Mouse (Mus musculus): ENCODE results near the gene Oxct1. TPM values are rescaled to one million over a fixed set of nuclear protein-coding genes. Genes with fewer than 3 reads are reported as not detected.

Oxct1 gene
- total RNA-seq, 2 experiments from 2014 or later, result 13.6 to 37.9 TPM

DNA sequence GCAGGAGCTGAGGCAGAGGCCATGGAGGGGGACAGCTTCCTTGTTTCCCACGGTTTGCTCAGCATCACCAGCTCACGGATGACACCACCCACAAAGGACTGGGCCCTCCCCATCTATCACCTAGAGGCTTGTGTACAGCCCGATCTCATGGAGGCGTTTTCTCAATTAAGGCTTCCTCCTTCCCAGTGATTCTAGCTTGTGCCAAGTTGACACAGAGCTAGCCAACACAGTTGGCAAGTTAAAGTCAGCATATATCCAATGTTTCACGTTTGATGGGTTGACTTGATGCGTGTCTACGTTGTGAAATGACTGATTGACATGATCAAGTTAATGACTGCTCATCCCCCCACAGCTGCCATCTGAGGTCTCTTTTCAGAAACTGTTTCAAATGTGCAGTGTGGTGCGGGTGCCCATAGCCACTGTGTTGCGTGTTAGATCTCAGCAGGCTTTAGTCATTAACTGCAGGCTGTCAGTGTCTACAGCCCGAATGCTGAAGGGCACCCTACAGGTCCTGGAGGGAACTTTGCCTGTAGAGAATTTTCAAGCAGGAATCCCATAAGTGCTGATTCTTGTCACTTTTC lies 74.2 kb downstream of the Oxct1 start:
- no peak for ATAC-seq (replicated peaks; ENCODE audit: low FRiP score, poor library complexity, severe bottlenecking)

DNA sequence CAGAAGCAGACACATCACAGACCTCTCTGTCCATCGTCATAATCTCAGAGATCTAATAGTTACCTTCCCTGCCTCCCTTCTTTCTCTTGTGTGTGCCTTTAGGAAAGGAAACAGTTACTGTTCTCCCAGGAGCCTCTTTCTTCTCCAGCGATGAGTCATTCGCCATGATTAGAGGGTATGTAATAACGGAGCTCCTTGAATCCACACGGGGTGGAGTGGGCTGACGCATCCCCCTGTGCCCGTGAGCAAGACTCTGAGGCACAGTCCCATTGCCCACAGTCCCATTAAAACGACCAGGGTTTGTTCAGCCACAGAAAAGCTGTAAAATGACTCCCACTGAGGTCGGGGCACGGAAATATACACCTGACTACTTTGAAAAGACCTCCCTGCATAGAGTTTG lies 74.8 kb downstream of the Oxct1 start:
- no peak for ATAC-seq (replicated peaks; ENCODE audit: low FRiP score, poor library complexity, severe bottlenecking)

DNA sequence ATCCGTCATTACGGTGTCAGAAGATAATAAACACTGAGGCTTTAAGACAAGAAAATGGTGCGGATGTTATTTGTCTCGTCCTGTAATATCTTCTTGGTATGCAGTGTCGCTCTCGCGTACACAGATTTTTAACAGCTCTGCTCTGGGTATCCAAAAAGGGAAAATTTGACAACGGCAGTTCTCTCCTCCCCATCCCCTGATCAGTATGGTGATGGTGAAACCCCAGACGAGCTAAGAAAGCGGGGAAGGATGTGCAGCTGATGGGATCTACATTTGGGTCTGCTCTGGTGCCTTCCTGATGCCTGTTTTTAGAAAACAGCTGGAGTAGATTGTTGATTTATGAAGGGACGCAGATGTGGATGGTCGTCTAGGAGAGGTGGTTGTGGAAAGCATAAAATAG lies 78.1 kb downstream of the Oxct1 start:
- no peak for ATAC-seq (replicated peaks; ENCODE audit: low FRiP score, poor library complexity, severe bottlenecking)

DNA sequence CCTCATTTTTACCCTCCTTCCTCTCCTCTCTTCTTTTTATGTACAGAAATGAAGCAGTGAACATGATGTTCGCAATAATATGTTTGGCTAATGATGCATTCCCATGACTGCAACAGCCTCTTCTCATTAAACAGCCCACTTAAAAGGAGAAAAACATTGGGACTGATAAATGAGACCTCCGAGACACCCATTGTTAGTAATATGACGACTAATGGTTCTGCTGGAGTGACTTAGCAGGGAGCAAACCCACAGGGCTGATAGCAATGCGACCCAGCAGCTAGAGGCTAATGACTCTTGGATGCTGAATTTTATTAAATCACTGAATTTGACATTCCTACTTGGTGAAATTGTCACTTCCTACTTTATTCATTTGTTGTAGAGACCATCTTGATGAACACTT lies 79.3 kb downstream of the Oxct1 start:
- no peak for ATAC-seq (replicated peaks; ENCODE audit: low FRiP score, poor library complexity, severe bottlenecking)

DNA sequence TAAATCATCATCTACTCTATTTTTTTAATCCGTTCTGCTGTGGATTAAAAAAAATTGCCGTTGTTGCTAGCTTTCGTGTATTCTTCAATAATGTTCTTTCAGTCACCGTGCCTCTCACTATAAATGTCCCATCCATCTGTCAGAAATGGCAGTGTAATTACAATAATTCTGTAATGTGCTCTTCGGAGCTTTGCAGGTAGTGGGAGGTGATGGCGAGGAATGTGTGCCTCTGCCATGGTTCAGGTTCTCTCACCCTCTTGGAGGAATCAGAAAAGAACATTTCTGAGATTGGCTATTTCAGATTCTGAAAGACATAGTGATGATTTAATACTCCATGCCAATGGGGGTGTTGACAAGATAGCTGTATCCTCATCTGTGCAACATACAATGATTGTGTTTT lies 93.8 kb downstream of the Oxct1 start:
- no peak for ATAC-seq (replicated peaks; ENCODE audit: low FRiP score, poor library complexity, severe bottlenecking)

DNA sequence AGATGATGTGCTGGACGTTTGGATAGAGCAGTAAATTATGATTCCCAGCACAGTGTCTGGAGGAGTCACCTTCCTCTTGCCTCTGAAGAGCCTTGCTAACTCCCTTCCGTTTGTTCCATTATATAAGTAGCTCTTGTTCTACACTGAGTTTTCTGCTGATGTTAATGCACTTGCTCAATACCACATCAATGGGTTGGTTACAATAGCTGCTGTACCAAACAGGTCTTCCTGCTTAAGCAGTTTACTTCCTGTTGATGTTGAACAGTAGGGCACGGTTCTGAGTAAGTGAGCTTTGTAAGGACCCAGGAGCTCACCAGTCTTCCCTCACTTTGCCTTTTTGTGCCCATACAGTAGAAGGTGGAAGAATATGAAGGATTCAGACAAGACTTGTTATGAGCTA lies 98.5 kb downstream of the Oxct1 start:
- ATAC-seq (replicated peaks; ENCODE audit: low FRiP score, poor library complexity, severe bottlenecking), result no peak

DNA sequence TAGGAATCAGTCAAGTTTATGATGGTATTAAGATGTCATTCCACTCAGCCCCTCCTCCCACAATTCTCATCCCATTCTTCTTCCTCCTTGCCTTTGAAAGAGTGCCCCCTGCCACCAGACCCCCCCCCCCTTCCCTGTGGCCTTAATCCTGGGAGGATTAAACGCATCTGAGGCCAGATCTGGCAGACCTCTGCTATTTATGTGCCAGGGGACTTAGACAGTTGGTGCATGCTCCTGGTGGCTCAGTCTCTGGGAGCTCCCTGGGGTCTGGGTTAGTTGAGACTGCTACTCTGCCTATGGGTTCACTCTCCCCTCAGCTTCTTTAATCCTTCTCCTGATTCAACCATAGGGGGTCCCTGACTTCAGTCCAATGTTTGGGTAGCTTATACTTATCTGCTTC lies 112.3 kb downstream of the Oxct1 start:
- no peak for ATAC-seq (replicated peaks; ENCODE audit: low FRiP score, poor library complexity, severe bottlenecking)

DNA sequence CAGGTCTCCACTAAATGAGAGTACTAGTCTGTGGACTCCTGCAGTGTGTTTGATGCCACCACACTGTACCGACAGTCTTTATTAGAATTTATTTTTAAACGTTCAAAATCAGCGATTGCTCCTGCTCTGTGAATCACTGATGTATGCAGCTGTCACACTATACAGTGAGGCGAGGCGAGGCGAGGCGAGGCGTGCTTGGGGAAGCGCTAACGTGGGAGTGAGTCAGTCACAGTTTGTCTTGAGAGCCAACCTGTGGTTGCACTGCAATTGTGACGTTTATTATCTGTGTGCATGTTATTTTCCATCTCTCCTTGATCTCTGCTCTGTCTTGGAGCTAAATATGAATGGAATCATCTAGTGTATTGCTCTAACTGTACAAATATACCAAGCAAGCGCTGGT lies 113.3 kb downstream of the Oxct1 start:
- no peak for ATAC-seq (replicated peaks; ENCODE audit: low FRiP score, poor library complexity, severe bottlenecking)

DNA sequence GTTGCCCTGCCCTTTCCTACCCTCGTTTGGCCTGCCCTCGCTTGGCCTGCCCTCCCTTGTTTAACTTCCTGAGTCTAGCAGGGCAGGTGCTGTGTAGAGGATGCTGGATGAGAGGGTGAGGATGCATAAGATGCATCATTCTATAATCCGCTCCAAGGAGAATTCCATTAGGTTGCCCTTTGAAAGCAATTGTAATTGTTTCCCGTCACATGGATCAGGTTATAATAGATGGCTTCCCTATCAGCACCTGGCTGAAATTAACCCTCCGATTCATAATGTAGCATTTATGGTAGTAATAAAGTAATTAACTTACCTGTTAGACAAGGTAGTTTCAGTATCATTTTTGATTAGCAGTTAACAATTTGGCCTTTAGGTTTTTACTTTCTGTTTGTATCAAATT lies 119.2 kb downstream of the Oxct1 start:
- no peak for ATAC-seq (replicated peaks; ENCODE audit: low FRiP score, poor library complexity, severe bottlenecking)

DNA sequence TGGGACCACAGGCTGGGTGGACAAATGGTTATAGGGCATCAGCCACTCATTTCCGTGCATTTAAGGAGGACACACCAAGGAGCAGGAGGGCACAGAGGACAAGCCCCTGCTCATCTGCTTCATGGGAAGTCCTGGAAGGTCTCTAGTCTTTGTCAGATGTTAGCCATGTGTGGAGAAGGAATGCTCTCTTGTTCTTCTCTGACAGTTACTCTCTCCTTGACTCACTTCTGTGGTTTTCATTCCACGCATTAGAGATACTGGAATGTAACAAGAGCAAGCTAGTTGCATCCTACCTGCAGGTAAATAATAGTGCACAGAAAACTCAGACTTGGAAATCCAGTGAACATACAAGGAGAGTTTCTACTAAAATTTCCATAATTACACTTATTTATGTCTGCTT lies 121.5 kb downstream of the Oxct1 start:
- no peak for ATAC-seq (replicated peaks; ENCODE audit: low FRiP score, poor library complexity, severe bottlenecking)

DNA sequence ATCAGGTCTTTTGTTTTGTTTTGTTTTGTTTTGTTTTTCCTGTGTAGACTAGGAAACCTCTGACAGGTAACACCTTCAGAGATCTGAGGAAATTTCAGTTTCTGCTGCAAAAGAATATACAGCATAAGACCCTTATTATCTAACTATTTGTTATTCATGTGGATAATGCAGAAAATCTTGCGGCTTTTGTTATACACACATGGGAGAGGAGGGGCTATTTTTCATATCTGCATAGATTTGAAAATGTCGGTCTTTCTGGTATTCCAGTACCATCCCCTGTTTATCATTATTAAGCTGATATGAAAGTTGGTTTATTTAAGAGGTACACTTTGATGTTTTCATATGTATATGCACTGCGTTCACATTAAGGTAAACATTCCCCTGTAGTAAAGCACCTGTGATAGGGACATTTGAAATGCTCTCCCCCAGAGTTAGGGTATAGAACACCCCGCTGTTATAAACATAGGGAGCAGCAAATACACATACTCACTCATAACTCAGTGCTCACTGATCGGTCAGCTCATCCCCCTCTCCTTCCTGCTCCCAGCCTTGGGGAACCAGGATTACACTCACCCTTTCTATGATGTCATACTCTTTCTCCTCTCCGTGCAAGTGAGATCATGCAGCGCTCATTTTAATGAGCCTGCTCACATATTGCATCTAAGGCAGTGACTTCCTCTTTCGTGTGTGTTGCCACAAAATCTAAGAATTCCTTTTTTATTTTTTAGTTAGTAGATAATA lies 122.6 kb downstream of the Oxct1 start:
- no peak for ATAC-seq (replicated peaks; ENCODE audit: low FRiP score, poor library complexity, severe bottlenecking)

DNA sequence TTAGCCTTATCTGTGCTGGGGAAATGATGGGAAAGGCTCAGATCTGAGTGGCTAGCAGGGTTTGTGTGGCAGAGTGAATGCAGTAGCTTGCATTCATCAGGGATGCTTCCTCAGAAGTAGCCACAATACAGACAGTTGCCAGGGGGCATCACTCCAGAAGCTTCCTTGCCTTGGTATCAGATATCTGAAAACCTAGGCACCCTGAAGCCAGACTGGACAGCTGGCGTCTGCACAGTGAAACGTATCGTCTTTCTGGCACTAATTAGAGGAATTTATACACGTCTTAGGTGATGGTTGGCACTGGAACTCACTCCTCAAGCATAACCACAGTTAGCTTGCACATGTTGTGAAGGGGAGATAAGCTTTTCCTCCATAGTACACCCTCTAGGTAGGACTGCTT lies 128.5 kb downstream of the Oxct1 start:
- ATAC-seq (replicated peaks; ENCODE audit: low FRiP score, poor library complexity, severe bottlenecking), result no peak

DNA sequence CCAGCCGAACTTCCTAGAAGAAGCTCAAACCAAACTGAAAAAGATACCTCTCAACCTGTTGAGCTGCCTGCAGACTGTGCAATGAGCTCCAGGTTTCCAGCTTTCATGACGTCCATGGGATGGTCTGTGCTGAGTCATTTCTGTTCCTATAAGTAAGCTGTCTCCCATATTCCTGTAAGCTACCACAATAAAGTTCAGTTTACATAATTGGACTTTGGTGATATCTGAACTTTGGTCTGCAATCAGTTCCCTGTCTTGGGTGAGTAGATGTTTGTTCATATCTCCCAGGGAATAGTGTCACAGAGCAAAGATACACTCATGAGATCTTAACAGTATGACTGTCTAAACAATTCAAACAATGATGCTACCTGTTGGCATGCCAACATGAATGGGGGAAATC lies 141.8 kb downstream of the Oxct1 start:
- no peak for ATAC-seq (replicated peaks; ENCODE audit: low FRiP score, poor library complexity, severe bottlenecking)

DNA sequence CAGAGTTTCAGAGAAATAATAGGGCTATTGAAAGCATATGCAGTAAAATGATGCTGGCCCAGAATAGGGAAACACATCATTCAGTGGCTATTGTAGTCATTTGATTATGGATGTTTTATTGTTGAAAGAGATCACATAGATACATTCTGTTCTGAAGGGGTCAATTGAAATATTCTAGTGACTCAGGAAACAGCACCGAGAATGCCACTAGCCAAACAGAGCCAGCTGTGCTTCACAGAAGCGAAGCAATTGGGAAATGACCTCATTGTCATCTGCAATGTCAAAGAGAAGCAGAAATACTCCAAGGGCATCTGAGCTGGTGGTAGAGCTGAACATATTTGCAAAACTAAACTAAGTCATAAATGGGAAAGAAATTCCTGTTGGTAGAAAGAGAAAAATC lies 145.4 kb downstream of the Oxct1 start:
- ATAC-seq (replicated peaks; ENCODE audit: low FRiP score, poor library complexity, severe bottlenecking), result no peak

DNA sequence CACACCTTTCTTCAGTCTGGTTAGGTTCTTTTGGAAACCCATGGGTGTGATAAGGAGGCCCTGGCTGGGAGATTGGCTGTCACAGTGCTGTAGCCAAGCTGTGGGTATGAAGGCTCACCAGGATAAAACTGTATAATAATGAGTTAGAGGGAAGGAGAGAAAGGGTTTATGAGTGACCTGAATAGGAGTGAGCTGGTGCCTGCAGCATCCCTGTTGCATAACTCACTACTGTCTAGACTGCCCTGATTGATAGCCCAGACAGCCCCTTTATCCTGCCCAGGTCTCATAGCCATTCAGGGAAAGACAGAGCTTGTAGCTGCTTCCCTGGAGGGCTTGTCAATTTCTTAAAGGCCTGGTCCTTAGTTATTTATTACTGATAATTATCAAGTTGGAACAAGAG lies 171.7 kb downstream of the Oxct1 start:
- ATAC-seq (replicated peaks; ENCODE audit: low FRiP score, poor library complexity, severe bottlenecking), result no peak

Other genes with a start within 250 kb of the Oxct1 start
- 1.7 and 7.5 TPM in 2 replicates for gene Fbxo4, start 46.8 kb upstream of the Oxct1 start, total RNA-seq (2015; ENCODE audit: low replicate concordance)
- gene Fbxo4, start 46.8 kb upstream of the Oxct1 start, total RNA-seq (2017; ENCODE audit: low replicate concordance), result 0.56 and 6.5 TPM in 2 replicates
- gene AW549877, start 30.6 kb upstream of the Oxct1 start, total RNA-seq (2015; ENCODE audit: low replicate concordance), result 20.7 and 25.7 TPM in 2 replicates
- 8.4 and 9.2 TPM in 2 replicates for gene AW549877, start 30.6 kb upstream of the Oxct1 start, total RNA-seq (2017; ENCODE audit: low replicate concordance)